Mouse (Mus musculus) testis, postnatal 14 days (tissue): ENCODE results near the gene Gm17332.
A peak's percentile ranks its signal among the peaks of the same experiment; 100 is the strongest.
"Not testable (repeated sequence)": the region's sequence is repeated elsewhere in the genome, so short reads cannot be mapped to it uniquely, and the experiment has no call there.

Experiments
- DNase-seq: peaks from one replicate; pipeline ENCODE4 v3.0.0; 2021; ENCODE audit warnings: low spot score

The Gm17332 gene

DNA sequence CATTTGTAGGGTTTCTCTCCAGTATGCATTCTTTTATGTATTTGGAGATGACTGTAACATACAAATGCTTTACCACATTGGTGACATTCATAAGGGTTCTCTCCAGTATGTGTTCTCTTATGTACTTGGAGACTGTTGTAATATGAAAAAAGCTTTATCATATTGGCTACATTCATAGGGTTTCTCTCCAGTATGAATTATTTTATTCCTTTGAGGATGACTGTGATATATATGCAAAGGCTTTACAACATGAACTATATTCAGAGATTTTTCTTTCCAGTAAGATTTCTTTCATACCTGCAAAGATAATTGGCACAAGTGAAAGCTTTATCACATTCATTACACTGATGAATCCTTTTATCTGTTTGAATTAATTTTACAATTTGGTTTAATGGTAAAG is at the start of gene Gm17332:
Gm17332 (minus strand) TSS at position 101 of the 400 bp plus-strand sequence.
- DNase-seq: no peak

DNA sequence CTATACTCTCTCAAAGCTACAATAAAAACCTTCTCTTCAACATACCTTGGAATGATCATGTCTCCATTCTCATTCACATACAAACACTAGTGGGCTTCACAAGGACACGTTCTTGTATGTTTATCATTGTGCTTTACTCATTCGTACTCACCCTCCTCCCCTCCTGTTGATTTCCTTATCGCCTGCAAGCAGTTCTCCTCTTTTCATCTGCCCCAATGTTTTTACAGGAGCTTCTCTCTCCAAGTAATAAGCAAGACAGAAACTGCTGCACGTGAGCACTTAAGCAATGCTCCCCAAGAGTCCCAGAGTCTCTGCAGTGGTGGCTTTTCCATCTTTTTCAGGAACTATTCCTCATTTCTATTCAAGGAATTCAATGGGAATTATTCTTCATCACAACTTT is 47.7 kb upstream of the Gm17332 start:
- DNase-seq: no peak

DNA sequence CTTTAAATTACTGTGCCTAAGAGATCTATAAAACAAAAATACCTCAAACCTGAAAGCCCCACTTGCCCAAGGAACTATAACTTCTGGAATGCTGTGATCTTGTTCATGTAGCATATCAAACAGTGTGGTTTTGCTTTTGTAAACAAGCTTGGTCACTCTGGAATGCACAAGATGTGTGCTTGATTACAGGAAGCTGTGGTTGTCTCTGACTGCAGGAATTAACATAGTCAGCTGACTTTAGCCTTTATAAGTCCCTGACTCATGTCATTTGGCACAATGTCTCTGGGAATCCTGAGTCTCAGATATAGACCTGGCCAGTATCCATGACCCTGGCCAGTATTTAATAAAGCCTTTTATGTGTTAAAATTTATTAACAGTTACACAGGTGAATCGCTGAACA is 43.1 kb upstream of the Gm17332 start:
- no peak for DNase-seq

DNA sequence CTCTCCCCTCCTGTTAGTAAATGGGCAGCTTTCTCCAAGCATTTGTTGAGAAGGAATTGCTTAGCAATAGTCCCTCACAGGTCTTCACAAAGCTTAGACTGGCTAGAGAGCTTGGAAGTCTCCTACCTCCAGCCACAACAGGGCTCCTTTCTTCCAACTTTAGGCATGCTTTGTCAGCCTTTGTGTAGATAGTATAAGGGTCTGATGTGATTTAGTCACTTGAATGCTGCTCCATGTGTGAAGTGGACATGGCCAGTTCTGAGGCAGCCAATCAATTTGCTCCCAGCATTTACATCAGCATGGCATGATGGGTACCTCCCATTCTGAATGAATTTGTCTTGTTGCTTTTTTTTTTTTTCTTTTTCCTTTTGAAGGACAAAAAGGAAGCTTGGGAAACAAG is 35.7 kb upstream of the Gm17332 start:
- DNase-seq: no peak

DNA sequence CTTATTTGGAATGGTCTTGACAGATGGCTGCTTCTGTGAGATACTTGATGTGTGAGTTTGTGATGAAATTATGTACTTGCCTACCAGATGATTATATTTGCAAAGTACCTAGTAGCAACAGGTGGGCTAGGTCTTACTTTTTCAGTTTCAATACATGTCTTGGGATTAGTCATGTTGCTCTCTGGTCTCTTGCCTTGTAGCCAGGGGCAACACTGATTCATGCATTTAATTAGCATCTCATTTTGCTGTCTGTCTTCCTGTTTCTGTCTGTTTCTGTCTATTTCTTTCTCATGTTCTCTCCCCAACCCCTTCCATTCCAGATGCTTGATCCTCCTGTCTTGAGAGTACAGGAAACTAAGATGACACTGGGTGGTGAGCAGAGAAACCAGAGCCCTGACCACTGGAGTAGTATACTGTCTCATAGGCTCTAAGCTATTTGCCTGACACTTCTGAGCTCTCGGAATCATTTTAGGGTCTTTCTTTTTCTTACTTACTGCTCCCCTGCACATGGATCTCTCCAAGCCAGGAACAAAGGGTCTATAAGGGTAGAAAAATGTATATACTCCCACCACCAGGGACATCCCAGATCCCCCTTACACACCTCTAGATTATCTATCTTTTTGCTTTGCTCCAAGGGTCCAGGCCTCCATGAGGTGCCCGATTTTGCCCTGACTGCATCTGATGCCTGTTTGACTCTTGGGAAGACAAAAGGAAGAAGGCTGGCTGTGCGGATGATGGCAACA is 13.5 kb upstream of the Gm17332 start:
- DNase-seq: no peak

DNA sequence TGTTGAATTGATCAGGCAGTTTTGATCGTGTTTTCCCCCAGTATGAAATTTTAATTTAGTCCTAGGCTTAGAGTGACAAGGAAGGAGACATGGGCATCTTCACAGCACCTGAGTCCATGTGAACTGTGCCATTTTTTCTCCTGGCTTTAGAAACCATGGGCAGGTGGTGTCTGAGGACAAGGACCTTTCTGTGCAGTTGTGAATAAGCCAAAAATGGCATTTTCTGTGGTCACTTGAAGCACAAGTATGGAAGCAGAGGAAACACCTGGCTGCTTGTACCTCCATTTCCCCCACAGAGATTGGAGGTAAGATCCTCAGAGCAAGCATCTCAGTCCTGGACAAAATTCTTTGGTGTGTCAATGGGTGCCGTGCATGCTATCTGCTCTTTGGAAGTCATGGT is 12.5 kb upstream of the Gm17332 start:
- DNase-seq: no peak

DNA sequence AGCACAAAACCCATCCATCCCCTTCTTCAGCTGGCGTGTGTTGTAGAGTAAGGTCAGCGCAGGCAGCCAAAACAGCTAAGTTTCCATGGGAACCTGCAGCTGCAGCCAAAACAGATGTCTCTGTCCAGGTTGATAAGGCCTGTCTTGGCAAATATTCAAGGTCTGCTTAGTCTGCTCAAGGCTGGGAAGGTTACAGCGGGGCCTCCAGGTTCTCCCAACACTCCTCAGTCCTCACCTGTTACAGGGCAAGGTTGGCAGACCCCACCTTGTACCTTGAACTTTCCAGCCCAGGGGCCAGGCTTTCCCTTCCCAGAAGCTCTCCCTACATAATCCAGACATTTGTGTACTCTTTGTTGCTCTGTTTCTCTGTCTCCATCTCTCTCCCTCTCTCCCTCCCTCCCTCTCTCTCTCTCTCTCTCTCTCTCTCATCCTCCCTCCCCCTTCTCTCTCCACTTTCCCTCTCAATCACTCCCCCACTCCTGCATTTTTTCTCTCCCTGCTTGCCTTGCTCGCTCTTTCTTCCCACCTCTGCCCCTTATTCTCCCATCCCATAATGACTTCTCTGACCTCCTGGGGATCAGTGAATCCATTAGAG is 12.1 kb downstream of the Gm17332 start:
- peak; percentile 41 for DNase-seq

DNA sequence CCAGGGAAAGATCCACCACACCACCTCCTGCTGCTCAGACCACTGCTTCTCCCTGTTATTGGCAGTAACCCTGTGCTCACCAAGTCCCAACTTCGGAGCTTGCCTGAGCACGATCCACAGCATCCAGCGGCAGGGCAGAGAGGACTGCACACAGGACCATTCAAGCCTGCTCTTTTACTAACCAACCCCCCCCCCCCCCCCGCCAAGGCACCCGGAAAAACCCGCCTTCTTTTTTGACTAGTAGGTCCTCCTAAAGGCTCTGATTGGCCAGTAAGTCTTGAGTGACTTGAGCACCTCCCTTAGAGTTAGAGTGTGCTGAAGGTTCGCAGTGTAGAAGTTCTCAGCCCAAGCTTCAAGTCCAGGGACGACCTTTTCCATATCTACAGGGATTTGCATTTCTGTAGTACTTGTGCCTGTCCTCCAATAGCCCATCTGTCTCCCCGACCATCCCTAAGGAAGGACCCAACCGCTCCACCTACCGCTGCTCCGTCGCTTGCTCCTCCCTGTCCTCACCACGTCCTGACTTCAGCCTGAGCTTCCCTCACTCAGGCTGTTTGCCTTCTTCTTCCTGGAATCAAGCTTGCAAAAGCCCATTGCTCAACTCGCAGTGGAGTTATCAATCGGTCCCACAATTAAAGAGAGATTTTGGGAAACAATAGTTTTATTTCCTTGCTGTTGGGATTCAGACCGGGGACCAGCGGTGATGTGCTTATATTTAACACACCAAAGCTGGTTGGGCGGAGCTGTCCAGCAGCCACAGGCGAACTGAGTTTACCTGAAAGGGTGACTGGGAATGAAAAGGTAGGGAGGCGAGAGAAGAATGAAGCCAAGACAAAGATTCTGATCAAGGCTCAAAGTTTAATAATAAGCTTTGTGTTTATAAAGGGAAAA is 12.9 kb downstream of the Gm17332 start:
- no peak for DNase-seq

DNA sequence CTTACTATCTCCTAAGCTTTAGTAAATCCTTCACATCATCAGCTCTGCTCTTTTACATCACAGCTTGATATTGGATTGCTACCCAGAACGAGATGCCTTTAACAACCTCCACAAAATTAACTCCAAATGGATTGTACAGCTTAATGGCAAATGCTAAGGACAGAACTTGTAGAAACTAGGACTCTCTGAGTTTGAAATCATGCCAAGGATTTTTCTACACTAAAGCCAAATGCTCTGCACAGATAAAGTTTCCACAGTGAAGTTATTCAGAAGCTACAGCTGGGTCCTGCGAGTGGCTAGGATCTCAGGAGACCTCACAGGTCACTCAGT is 13.5 kb downstream of the Gm17332 start:
- DNase-seq: no peak

DNA sequence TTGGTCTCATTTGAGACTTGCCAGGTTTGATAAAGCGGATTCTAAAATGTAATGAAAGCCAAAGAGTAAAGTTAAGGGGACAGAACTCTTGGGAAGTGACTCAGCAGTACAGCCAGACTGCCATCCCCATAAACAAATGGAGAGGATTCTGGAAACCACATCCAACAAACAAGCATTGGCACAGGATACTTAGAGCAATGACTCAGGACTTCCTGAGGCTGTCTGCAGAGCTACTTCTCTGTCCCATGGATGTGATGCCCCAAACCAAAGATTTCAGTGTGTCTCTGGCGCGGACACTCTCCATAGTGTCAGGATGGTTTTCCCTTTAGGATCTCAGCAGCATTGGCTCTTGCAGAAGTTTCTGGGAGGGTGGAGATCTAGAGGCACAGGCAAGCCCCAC is 25.2 kb downstream of the Gm17332 start:
- no peak for DNase-seq

DNA sequence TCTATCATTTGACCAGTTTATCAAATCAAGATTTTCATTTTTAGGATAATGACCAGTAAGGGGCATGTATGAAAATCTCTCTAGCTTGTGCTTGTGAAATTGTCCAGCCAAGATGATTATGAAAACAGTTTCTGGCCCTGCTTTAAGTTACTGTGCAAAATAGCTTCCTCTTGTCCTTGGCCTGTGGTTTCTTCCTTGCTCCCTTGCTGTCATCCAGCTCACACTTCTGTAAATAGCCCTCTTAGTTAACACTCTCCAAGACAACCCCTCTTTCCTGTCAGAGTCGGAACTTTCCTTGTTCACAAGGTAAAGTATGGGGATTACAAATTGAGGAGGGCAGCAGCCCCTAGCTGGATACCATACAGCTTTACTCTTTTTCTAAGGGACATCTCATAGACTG is 43.9 kb downstream of the Gm17332 start:
- not testable (repeated sequence) for DNase-seq

DNA sequence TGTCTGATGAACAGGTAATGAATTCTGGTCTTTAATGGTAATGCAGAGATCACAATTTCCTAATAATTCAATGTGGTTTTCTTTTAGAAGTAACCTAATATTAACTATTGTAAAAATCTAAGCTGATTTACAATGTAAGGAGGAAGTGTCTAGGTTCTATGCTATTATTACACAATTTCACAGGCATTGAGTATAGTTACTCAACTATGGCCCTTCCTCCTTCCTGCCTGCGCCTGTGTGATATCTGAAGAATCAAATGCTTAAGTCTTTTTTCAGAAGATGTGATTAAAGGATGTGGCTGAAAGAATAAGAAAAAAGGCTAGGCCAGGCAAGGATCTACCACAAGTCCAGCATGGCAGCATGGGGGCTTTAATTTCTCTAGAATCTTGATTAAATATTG is 47.4 kb downstream of the Gm17332 start:
- not testable (repeated sequence) for DNase-seq

DNA sequence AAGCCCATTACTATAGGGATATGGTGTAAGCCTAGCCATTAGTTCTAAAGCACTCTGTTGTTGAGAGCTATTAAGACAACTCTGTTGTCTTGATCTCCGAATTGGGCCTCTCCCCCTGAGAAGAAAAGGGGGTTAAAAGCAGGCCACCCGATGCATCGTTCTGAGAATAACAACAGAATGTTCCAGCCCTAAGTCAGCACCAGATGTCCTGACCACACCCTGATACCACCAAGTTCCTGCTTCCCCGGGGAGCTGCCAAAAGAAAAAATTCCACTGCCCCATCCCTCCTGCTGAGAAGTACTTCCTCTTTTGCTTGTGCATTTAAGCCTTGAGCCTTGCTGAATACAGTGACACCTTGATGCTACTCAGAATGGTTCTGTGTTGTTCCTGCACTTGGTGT is 48.5 kb downstream of the Gm17332 start:
- DNase-seq: not testable (repeated sequence)
